In genomic region chr14:75506246-75506645, GRCm38 (mm10) we compare ENCODE assay signal across 18 mouse cellular contexts. TPM values are rescaled to one million over a fixed set of nuclear protein-coding genes. Genes with fewer than 3 reads are reported as not detected.
"Had no signal": no experiment of that assay in that cellular context is flagged by ENCODE, and none has a peak within 500 bp of the region (broad histone marks: within the 10 kb centered on the region; RNA-seq: fewer than 3 reads in every experiment).

No protein-coding gene starts in this region.

- H3K4me2 ChIP-seq: kidney, embryonic 15.5 days; liver, embryonic 11.5 days; liver, embryonic 15.5 days; stomach, embryonic 15.5 days had no signal

- H3K9ac ChIP-seq: kidney, embryonic 15.5 days; liver, embryonic 15.5 days; stomach, embryonic 15.5 days had no signal

- DNase-seq: kidney, adult 2 months; kidney, postnatal 14 days; lung, adult 2 months; lung, postnatal 36 days; midbrain, embryonic 14.5 days; retina, postnatal 1 day; right cerebral cortex, postnatal 4 days; spleen, adult 18-20 months; thymus, postnatal 4 days had no signal

- H3K27ac ChIP-seq: kidney, embryonic 15.5 days; left cerebral cortex, adult 2 months; limb, embryonic 10.5 days; liver, embryonic 15.5 days; stomach, embryonic 15.5 days had no signal

- H3K4me3 ChIP-seq: kidney, embryonic 15.5 days; left cerebral cortex, adult 2 months; limb, embryonic 10.5 days; liver, embryonic 15.5 days; stomach, embryonic 15.5 days had no signal

- ATAC-seq: lung, postnatal 0 days had no signal

- H3K27me3 ChIP-seq: kidney, embryonic 15.5 days; liver, embryonic 15.5 days; stomach, embryonic 15.5 days had no signal

- H3K9me3 ChIP-seq: kidney, embryonic 15.5 days; limb, embryonic 10.5 days; liver, embryonic 15.5 days; stomach, embryonic 15.5 days had no signal

- H3K36me3 ChIP-seq: kidney, embryonic 15.5 days; limb, embryonic 10.5 days; liver, embryonic 15.5 days; stomach, embryonic 15.5 days had no signal

- H3K4me1 ChIP-seq: liver, embryonic 15.5 days; stomach, embryonic 15.5 days had no signal

RNA-seq across cellular contexts. Expression of gene Siah3, which starts 50.5 kb away (rescaled TPM):
- polyA plus RNA-seq: kidney, adult 2 months; limb, embryonic 10.5 days; lung, postnatal 0 days; testis, adult 2 months; thymus, postnatal 0 days had no signal
